Mouse (Mus musculus) spleen, adult 2 months (tissue): ENCODE results near the gene Nav2.

ENCODE experiments used
- CTCF ChIP-seq: fragments of 200-500 bp; IDR thresholded peaks from 2 replicates; pipeline ENCODE4 v1.5.1; 2011; ENCODE audit warnings: mild to moderate bottlenecking, inconsistent platforms; ENCODE audit not compliant: insufficient read depth, insufficient read length, insufficient replicate concordance; ENCODE audit errors: extremely low read depth
- POLR2A ChIP-seq: fragments of 200-500 bp; IDR thresholded peaks from 2 replicates; pipeline ENCODE4 v1.6.1; 2011; ENCODE audit warnings: low read depth, low read length, inconsistent platforms

DNA sequence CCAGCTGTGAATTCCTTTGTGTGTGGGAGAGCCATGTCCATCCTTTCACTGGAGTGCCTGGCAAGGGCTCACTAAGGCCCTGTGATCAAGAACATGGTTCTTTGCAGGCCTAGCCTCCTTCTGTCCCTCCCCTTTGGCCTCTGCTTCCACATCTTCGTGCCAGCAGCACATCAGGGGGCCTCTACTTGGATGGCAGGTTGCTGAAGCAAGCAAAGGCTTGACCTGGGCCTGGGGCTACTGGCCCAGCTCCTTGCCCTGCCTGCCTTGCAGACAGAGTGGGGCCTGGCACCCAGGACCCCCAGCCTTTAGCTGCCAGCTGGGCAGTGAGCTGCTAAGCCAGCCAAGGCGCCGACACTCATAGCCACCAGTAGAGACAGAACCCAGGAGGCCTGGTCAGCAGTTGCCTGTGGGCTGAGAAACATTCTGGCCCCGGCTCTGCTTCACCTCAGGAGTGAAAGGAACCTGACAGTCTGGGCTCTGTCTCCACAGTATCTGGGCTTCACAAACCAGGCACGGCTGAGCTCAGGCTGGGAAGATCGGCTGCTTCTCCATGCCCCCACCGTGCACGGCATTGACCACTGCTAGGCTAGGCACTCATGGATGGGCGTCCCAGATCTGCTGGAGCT lies 267.4 kb downstream of the Nav2 start:
- TF ChIP-seq CTCF = no peak
- TF ChIP-seq POLR2A = no peak
